In the genomic region with DNA sequence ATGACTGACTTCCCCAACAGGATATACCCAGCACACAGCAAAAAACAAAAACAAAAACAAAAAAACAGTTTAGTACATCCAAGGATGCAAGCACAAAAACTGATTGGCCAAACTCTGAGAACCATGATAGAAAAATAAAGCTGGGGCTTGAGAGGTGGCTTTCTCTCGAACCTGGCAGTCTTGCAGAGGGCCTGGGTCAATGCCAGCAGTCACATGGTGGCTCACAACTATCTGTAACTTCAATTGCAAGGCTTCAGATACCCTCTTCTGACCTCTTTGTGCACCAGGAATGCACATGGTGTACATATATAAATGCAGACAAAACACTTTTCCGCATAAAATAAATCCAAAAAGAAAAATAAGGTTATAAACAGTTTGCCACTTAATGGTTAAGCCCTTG, we compare ENCODE assay signal across 8 mouse cellular contexts. TPM values are rescaled to one million over a fixed set of nuclear protein-coding genes. Genes with fewer than 3 reads are reported as not detected.
DNase-seq lines count a peak whose midpoint lies in the region; ATAC-seq and TF ChIP-seq lines count a peak whose summit lies in the region.

No protein-coding gene starts in this region.

- H3K9ac ChIP-seq in forebrain, embryonic 14.5 days (ENCODE audit: low read length): peak overlapping the region; percentile 94; the same call in 1 of the 2 replicates
- peak overlapping the region; percentile 96 for H3K9ac ChIP-seq in liver, embryonic 14.5 days (replicated peaks)

- peak overlapping the region; percentile 89 for H3K4me2 ChIP-seq in forebrain, embryonic 14.5 days (ENCODE audit: low read length)
- peak overlapping the region; percentile 74 for H3K4me2 ChIP-seq in liver, embryonic 14.5 days (ENCODE audit: low read depth)

- H3K4me3 ChIP-seq in forebrain, embryonic 14.5 days (ENCODE audit: low read depth, low read length): peak overlapping the region; percentile 71; the same call in 1 of the 2 replicates
- peak overlapping the region in 1 of 2 experiments; percentile 79; a peak in 2 of 4 replicates for H3K4me3 ChIP-seq in liver, embryonic 14.5 days (ENCODE audit: insufficient read depth in 1 of 2, low read depth in 2 of 2, low read length in 2 of 2)

- no peak for ATAC-seq in forebrain, embryonic 14.5 days
- no peak for ATAC-seq in liver, embryonic 14.5 days (ENCODE audit: insufficient read depth)
- ATAC-seq in frontal cortex, adult (ENCODE audit: low TSS enrichment): no peak
- ATAC-seq in megakaryocyte-erythroid progenitor cell, adult 5-6 weeks (replicated peaks; ENCODE audit: low FRiP score, low TSS enrichment, poor library complexity, severe bottlenecking): no peak

- no peaks in the 10 kb centered on the region for H3K27me3 ChIP-seq in forebrain, embryonic 14.5 days (replicated peaks; ENCODE audit: control insufficient read depth, insufficient read depth, low read length)
- H3K27me3 ChIP-seq in liver, embryonic 14.5 days (ENCODE audit: control insufficient read depth, insufficient read depth, low read length): no peaks in the 10 kb centered on the region

- WGBS in forebrain, embryonic 14.5 days: 53% methylated on average over 2 of the region's 2 CpGs
- 44% methylated on average over 2 of the region's 2 CpGs for WGBS in liver, embryonic 14.5 days (ENCODE audit: insufficient replicate concordance)

- DNase-seq in kidney, adult 9 months: peak; percentile 41
- DNase-seq in kidney, adult 11 months: no peak
- DNase-seq in MN1 (ENCODE audit: low spot score): peak; percentile 32
- no peak for DNase-seq in forebrain, embryonic 14.5 days (ENCODE audit: low spot score)
- no peak for DNase-seq in liver, embryonic 14.5 days (ENCODE audit: low read depth in 3 of 3, low spot score in 3 of 3)
- DNase-seq in urinary bladder, postnatal 10 days (ENCODE audit: low spot score): no peak

- no peak for TF ChIP-seq EP300 in liver, embryonic 14.5 days (IDR thresholded peaks at IDR 0.05; ENCODE audit: low read depth)

- H3K36me3 ChIP-seq in forebrain, embryonic 14.5 days (ENCODE audit: control insufficient read depth, insufficient read depth, low read length): no peaks in the 10 kb centered on the region
- no peaks in the 10 kb centered on the region; the same call in 1 of the 2 replicates for H3K36me3 ChIP-seq in liver, embryonic 14.5 days (replicated peaks; ENCODE audit: control insufficient read depth, insufficient read depth, low read depth)

- H3K9me3 ChIP-seq in forebrain, embryonic 14.5 days (replicated peaks; ENCODE audit: control insufficient read depth, low read length): no peaks in the 10 kb centered on the region
- no peaks in the 10 kb centered on the region for H3K9me3 ChIP-seq in liver, embryonic 14.5 days (ENCODE audit: control insufficient read depth, low read length)

- H3K27ac ChIP-seq in forebrain, embryonic 14.5 days (ENCODE audit: low read depth, low read length): no peak overlapping the region
- H3K27ac ChIP-seq in liver, embryonic 14.5 days: no peak overlapping the region

- TF ChIP-seq CTCF in liver, embryonic 14.5 days (IDR thresholded peaks at IDR 0.05; ENCODE audit: low read depth): no peak

- H3K4me1 ChIP-seq in forebrain, embryonic 14.5 days (ENCODE audit: control insufficient read depth, insufficient read depth, low read length): peaks cover 9% of the 10 kb centered on the region
- H3K4me1 ChIP-seq in liver, embryonic 14.5 days (replicated peaks; ENCODE audit: control insufficient read depth in 2 of 2, insufficient read depth in 2 of 2, low read length in 1 of 2): peaks cover 13 to 31% of the 10 kb centered on the region in 2 experiments

RNA-seq across cellular contexts. Expression of a gene that starts 1.0 kb away (rescaled TPM):
- polyA plus RNA-seq in forebrain, embryonic 14.5 days (2014; fragmentation: Nextera tagmentation; extraction: Ambion mirVana): 45.3 and 51.8 TPM in 2 replicates
- 10.4 and 24.5 TPM in 2 replicates for polyA plus RNA-seq in liver, embryonic 14.5 days (2012; rRNA removed)
- polyA plus RNA-seq in liver, embryonic 14.5 days (2014; fragmentation: Nextera tagmentation; extraction: Ambion mirVana): 48.7 and 49.5 TPM in 2 replicates
- 46.1 and 55.7 TPM in 2 replicates for total RNA-seq in megakaryocyte-erythroid progenitor cell, adult 5-6 weeks (2014; fragmentation: Nextera tagmentation)
- total RNA-seq in megakaryocyte-erythroid progenitor cell, adult 5-6 weeks (2017): 71.5 and 106 TPM in 2 replicates

RNA-seq across cellular contexts. Expression of a gene that starts 11.8 kb away (rescaled TPM):
- polyA plus RNA-seq in forebrain, embryonic 14.5 days (2014; fragmentation: Nextera tagmentation; extraction: Ambion mirVana): 26.6 and 38.3 TPM in 2 replicates
- 6.3 and 8.1 TPM in 2 replicates for polyA plus RNA-seq in liver, embryonic 14.5 days (2012; rRNA removed)
- polyA plus RNA-seq in liver, embryonic 14.5 days (2014; fragmentation: Nextera tagmentation; extraction: Ambion mirVana): 9.9 and 12.2 TPM in 2 replicates
- total RNA-seq in megakaryocyte-erythroid progenitor cell, adult 5-6 weeks (2014; fragmentation: Nextera tagmentation): 24.1 and 37.8 TPM in 2 replicates
- total RNA-seq in megakaryocyte-erythroid progenitor cell, adult 5-6 weeks (2017): 22.0 and 25.1 TPM in 2 replicates

RNA-seq across cellular contexts. Expression of a gene that starts 30.0 kb away (rescaled TPM):
- 0.30 and 0.79 TPM in 2 replicates for polyA plus RNA-seq in forebrain, embryonic 14.5 days (2014; fragmentation: Nextera tagmentation; extraction: Ambion mirVana)
- polyA plus RNA-seq in liver, embryonic 14.5 days (2012; rRNA removed): 0.33 and 0.47 TPM in 2 replicates
- polyA plus RNA-seq in liver, embryonic 14.5 days (2014; fragmentation: Nextera tagmentation; extraction: Ambion mirVana): 0.25 and 0.27 TPM in 2 replicates
- total RNA-seq in megakaryocyte-erythroid progenitor cell, adult 5-6 weeks (2014; fragmentation: Nextera tagmentation): not detected in 2 replicates
- total RNA-seq in megakaryocyte-erythroid progenitor cell, adult 5-6 weeks (2017): not detected in 2 replicates

RNA-seq across cellular contexts. Expression of a gene that starts 56.2 kb away (rescaled TPM):
- polyA plus RNA-seq in forebrain, embryonic 14.5 days (2014; fragmentation: Nextera tagmentation; extraction: Ambion mirVana): 87.3 and 97.9 TPM in 2 replicates
- 7.0 and 8.8 TPM in 2 replicates for polyA plus RNA-seq in liver, embryonic 14.5 days (2012; rRNA removed)
- polyA plus RNA-seq in liver, embryonic 14.5 days (2014; fragmentation: Nextera tagmentation; extraction: Ambion mirVana): 36.6 and 36.7 TPM in 2 replicates
- 42.1 and 56.8 TPM in 2 replicates for total RNA-seq in megakaryocyte-erythroid progenitor cell, adult 5-6 weeks (2014; fragmentation: Nextera tagmentation)
- 52.0 and 57.9 TPM in 2 replicates for total RNA-seq in megakaryocyte-erythroid progenitor cell, adult 5-6 weeks (2017)

Comparison
In these comparisons a context has a peak if more than half of its experiments do, and no peak if none do; other contexts are left out.
1. DNase-seq: peak in kidney, adult 9 months (single experiment) and MN1 (single experiment); none in kidney, adult 11 months (single experiment), forebrain, embryonic 14.5 days (single experiment), liver, embryonic 14.5 days (0 of 3) and urinary bladder, postnatal 10 days (single experiment).